Mouse (Mus musculus) gastrocnemius, postnatal 36 days (tissue): ENCODE data around the gene Alyref. TPM values are rescaled to one million over a fixed set of nuclear protein-coding genes. Genes with fewer than 3 reads are reported as not detected.

Experiments
- DNase-seq, 2 experiments: peaks; one replicate each; pipeline ENCODE4 v3.0.0; 2022
- intact Hi-C: fragments of 180-260 bp; cut with DNase I; formaldehyde crosslinking; loops from one replicate; pipeline ENCODE4 v1.15.1; 2025
- total RNA-seq, 2 experiments: library from RNA; stranded (reverse); gene quantifications; 2 replicates each; pipeline ENCODE4 v1.2.3; 2021

Alyref gene
- total RNA-seq, 2 experiments from 2014 or later, result 36.1 to 41.5 TPM

GRCm38 (mm10) chr11:120627468-120628300 is 29.5 kb upstream of the Alyref start:
- intact Hi-C loops, result no loop called here
- DNase-seq, result no peak

- no peak for DNase-seq
- intact Hi-C loops, result no loop called here
Measured at GRCm38 (mm10) chr11:120626785-120627467, 28.8 kb upstream of the Alyref start.

GRCm38 (mm10) chr11:120625152-120625775 is 27.1 kb upstream of the Alyref start, which contains the start of gene Sirt7:
TSS of gene Sirt7 (minus strand) at chr11:120625240.
- intact Hi-C loops, result no loop called here
- peak in 1 of 2 experiments; percentile 13 for DNase-seq

DNA sequence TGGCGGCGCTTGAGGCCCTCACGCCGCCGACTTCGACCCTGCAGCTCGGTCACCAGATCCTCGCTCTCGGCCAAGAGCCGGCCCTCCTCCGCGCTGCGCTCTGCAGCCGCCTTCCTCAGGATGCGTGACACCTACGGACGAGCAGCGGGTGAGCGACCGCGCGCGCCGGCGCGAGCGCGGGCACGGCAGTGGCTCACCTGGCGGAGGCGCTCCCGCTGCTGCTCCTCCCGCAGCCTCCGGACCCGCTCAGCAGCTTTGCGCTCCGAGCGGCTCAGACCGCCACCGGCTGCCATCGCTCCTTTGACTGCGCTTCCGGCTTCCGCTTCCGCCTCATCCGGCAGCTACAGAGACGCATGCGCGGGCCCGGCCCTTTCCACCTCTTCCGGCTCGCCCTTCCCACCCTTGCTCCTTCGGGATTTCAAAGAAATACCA is 26.5 kb upstream of the Alyref start:
- intact Hi-C loops, result loop anchor here (1.0 kb wide), 1 partner anchor 88 kb away; no protein-coding TSS in a partner anchor
- peak; percentile 73 to 80 for DNase-seq

DNA sequence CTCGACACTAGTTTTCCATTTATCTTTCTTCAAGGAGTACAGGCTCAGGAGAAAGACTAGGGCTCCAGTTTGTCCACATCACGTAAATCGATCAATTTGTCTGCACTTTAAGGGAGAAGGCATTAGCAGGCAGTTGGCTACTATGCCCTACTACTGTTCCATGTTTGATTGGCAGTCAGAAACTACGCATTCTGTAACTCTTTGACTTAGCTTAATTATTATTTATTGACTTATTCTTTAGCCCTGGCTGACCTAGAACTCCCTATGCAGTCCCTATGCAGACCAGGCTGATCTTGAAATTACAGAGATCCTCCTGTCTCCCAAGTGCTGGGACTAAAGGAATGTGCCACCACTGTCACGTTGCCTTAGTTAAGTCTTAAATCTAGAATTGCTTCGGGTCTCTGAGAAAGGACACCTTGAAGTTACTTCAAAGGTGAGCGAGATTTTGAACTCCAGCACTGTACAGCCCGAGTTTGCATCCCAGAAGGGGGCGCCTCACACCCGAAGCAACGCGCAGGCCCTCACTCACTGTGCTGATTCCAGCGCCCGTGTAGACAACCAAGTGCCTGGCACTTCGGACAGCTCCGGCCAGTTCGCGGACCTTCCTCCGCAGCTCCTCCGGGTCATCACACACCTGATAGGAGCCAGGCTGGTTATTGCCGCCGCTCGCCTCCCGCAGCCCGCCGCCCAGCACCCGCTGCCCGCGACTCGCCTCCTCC is 26.0 kb upstream of the Alyref start:
- peak in 1 of 2 experiments; percentile 60 for DNase-seq

GRCm38 (mm10) chr11:120622805-120623204 is 24.6 kb upstream of the Alyref start:
- intact Hi-C loops, result no loop called here
- DNase-seq, result no peak

More for the DNA sequence above, 26.0 kb upstream of the Alyref start:
- intact Hi-C loops, result loop anchor here (1.0 kb wide), 1 partner anchor 88 kb away; no protein-coding TSS in a partner anchor

GRCm38 (mm10) chr11:120620195-120620594 is 22.0 kb upstream of the Alyref start:
- DNase-seq, result no peak
- intact Hi-C loops, result no loop called here

DNA sequence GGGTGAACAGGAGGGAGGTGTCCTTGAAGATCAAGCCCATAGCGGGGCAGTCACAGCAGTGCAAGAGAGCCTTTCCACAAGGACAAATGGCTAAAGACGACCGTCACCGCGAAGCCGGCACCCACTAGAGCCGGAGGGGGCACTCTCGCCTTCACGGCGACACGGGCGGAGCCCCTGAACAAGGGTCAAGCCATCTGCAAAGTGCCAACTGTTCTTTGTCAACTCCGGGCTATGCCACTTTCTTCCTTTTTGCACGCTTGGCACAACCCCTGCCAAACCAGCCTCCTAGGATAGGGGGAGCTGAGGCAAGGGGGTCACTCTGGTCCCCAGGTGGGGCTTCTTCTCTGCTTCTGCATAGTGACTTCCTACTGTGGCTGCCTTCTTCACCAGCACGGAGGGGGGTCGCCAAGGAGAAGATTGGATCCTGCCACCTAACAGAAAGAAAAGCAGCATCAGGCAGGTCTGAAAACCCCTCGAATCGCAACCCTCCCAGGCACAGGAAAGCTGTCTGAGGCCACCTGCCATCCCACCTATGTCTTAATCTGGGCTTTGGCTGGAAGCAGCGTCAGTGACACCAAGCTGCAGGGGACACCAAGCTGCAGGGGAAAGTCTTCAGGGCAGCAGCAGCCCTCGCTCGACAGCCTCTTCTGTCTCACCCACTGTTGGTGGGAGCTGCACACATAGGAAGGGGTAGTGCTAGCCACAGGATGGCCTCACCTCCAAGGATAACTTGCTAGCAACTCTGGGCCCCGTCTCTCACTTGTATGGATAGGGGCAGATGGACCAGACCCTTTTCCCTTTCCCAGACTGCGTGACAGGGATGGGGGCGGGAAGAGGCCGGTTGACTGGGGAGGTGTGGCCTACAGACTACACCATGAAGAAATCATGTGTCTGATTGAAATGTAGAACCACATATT is 20.7 kb upstream of the Alyref start:
- intact Hi-C loops, result no loop called here
- DNase-seq, result no peak

DNA sequence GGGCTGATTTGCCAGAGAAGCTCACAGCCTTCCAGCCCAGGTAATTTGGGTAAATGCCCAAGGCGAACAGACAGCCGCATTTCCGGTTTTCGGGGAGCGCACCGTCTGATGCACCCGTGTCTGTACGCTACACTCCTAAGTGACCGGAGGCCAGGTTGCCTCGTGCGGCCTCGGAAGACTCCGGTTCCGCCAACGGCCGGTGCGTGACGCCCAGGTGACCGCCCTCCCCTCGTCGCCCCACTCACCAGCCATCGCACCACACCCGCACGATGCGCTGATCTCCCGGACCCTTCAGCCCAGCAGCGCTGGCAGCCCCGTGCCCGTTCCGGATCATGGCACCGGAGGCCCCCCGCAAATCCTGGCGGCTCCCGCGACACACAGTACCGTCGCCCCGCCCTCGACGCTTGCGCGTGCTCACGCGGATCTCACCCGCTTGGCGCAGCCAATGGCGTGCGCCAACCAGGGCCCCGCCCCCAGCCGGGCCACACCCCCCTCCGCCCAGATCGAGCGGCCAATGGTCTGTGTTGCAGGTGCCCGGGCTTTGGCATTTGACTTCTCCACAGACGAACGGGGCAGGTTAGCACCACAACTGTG is 19.5 kb upstream of the Alyref start, which contains the start of gene Pcyt2:
TSS of gene Pcyt2 (minus strand) at position 418 of the 594 bp plus-strand sequence.
- intact Hi-C loops, result no loop called here
- peak; percentile 85 to 90 for DNase-seq

DNA sequence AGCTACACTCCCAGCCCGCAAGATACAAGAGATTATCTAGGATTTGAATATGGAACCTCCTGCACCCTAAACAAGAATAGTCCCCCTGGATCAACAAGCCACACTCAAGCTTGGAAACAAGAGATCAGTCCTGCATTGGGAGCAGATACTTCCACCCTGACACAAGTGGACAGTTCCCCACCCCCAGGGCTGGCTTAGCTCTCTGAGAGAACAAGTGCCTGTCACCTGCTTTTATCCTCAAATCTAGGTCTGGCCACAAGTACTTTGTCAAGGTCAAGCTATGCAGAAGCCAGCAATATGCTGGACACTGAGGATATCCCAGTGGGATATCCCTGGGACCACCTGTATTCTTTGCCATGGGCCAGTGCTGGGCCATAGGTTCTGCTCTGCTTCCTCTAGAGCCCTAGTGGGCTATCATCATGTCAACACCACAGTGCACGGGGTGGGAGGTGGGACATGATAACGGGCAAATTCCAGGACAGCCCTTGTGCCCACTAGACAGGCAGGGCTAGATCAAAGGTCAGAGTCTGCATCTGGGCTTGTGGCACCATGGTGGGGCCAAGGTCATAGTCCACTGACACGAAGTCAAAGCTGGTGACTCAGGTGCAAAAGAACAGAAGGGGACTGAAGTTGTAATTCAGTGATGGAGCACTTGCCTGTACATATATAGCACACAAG is 18.6 kb upstream of the Alyref start:
- DNase-seq, result no peak
- intact Hi-C loops, result no loop called here

GRCm38 (mm10) chr11:120615606-120616203 is 17.5 kb upstream of the Alyref start:
- DNase-seq, result no peak
- intact Hi-C loops, result no loop called here

GRCm38 (mm10) chr11:120615167-120615566 is 17.0 kb upstream of the Alyref start:
- no peak for DNase-seq
- intact Hi-C loops, result no loop called here

GRCm38 (mm10) chr11:120613976-120614375 is 15.8 kb upstream of the Alyref start:
- no peak for DNase-seq
- intact Hi-C loops, result loop anchor here (5.0 kb wide), 2 partner anchors 37 to 122 kb away; partner anchors contain the start of gene Slc25a10

GRCm38 (mm10) chr11:120613481-120613972 is 15.4 kb upstream of the Alyref start:
- intact Hi-C loops, result loop anchor here (5.0 kb wide), 2 partner anchors 36 to 121 kb away; partner anchors contain the start of gene Slc25a10
- DNase-seq, result no peak

DNA sequence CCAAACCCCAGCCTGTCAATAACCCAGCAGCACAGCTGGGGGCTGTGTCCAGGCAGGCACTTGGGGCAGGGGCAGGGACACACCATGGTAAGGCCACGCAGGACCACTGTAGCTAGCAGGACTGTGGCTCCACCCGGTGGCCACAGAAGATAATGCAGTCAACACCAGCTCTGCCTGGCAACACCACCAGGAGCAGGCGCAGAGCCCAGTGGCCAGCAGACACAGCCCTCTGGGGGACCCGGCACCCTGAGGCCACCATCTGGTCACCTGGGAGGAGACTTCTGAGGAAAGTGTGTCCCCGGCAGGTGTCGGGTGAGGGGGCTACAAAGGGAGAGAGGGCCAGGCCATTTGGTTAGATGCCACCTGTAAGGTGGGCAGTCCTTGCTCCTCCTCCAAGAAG is 14.6 kb upstream of the Alyref start:
- intact Hi-C loops, result loop anchor here (1.0 to 5.0 kb wide), 3 partner anchors 35 to 120 kb away; partner anchors contain the start of gene Slc25a10
- DNase-seq, result peak; percentile 63 to 82

GRCm38 (mm10) chr11:120610477-120611046 is 12.4 kb upstream of the Alyref start:
- DNase-seq, result no peak
- intact Hi-C loops, result loop anchor here (5.0 kb wide), 2 partner anchors 33 to 118 kb away; partner anchors contain the start of gene Slc25a10

GRCm38 (mm10) chr11:120609250-120609649 is 11.1 kb upstream of the Alyref start:
- DNase-seq, result no peak
- intact Hi-C loops, result no loop called here
